Mouse (Mus musculus): ENCODE results near the gene Tmc4. TPM values are rescaled to one million over a fixed set of nuclear protein-coding genes. Genes with fewer than 3 reads are reported as not detected.
A peak's percentile ranks its signal among the peaks of the same experiment; 100 is the strongest.

The Tmc4 gene
- polyA plus RNA-seq, 3 experiments from 2014 or later = 5.5 to 14.4 (median 8.9) TPM

DNA sequence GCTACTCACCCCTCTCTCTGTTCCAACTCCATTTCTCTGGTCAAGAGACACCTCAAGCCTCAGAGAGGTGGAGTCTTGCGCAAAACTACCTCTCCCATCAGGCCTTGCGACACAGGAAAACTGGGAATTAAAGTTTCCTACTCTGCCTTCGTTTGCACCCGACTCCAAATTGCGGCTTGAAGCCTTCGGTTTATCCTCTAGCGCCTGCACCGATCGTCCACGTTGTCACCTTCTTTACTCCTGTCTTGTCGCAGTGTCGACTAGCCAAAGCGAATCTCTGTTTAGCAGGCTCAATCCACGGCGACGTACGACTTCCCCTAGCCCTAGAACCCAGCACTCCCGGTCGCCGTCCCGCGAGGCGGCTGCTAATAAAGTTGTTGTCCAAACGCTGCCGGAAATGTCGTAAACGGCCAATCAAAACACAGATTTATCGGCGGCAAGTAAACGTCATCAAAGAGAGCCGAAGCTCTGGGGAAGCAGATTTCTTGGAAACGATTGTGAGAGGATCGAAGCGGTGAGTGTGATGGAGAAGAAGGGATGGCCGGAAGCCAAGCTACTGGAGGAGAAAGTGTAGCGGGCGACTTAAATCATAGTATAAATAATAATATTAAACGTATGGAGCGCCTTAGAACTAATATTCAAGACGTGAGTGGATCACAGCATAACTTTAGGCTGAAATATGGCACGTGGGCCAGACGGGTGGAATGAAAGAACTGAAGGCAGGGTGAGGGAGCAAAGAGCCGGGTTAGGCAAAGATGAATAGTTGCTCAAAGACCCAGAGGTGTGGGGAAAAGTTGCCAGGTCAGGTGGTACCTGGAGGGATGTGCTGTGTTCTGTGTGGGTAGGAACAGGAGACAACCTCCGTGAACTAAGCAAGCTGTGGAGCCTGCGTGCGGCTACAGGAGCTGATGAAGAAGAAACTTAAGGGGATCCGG lies 47.5 kb downstream of the Tmc4 start, which contains the start of the genes Tfpt and Prpf31:
Gene Tfpt (minus strand): TSS at position 387 of the 935 bp plus-strand sequence.
Gene Prpf31 (plus strand): TSS at position 443 of the 935 bp plus-strand sequence.
- ATAC-seq = peak; percentile 88

DNA sequence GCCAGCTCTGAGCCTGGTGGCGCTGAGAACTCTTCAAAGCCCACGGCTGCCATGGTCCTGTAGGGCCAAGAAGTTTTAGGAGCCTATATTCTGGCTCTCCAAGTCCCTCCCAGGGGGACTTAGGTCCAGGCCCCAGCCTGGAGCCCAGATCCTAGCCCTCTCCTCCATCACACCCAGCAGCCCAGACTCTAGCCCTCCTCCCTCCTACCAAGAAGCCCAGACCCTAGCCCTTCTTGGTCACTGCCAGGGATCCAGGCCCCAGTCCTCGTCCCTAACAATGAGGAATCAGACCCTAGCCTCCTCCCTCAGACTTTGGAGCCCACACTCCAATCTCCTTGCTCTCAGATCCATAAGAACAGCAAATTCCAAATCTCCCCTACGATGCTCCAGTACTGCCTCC lies 48.3 kb downstream of the Tmc4 start:
- no peak for ATAC-seq

GRCm38 (mm10) chr7:3617242-3617995 lies 59.9 kb downstream of the Tmc4 start, which contains the start of gene Ndufa3:
Ndufa3 (plus strand) TSS chr7:3617373.
- peak; percentile 100 for ATAC-seq

- peak; percentile 41 for ATAC-seq
Measured at GRCm38 (mm10) chr7:3616389-3617241, 60.7 kb downstream of the Tmc4 start.

DNA sequence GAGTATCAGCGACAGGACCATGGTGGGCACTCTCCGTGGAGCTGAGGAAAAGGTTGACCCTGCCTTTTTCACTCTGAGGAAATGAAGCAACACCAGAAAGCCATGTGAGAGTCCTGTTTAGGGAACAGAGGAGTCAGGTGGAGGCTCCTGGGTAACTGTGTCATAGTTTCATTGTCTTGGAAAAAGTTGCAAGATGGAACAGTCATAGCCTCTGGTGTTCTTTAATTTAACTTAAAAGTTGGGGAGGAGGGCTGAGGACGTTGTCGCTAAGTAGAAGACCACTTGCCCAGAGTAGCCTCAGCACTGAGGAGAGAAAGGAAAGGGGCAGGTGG lies 61.3 kb downstream of the Tmc4 start, which contains the start of gene Oscar:
Gene Oscar (minus strand): TSS at position 101 of the 332 bp plus-strand sequence.
- no peak for ATAC-seq

Other genes starting within 250 kb of the Tmc4 start
- gene Tarm1, start 174.9 kb downstream of the Tmc4 start, polyA plus RNA-seq (2017; shearing (Covaris generic)) = not detected
- gene Oscar, start 61.4 kb downstream of the Tmc4 start, polyA plus RNA-seq (2017; shearing (Covaris generic)) = not detected
- gene Ndufa3, start 60.2 kb downstream of the Tmc4 start, polyA plus RNA-seq (2017; shearing (Covaris generic)) = 100 to 1,000 TPM; 608 to 774 (median 726) TPM
- gene Tfpt, start 47.6 kb downstream of the Tmc4 start, polyA plus RNA-seq (2017; shearing (Covaris generic)) = 10 to 100 TPM; 11.9 to 17.0 (median 15.0) TPM
- gene Prpf31, start 47.6 kb downstream of the Tmc4 start, polyA plus RNA-seq (2017; shearing (Covaris generic)) = 100 to 1,000 TPM in 1 of 3 experiments, 10 to 100 TPM in 2; 82.2 to 102 (median 91.2) TPM
- 10 to 100 TPM; 30.0 to 47.0 (median 45.2) TPM for gene Cnot3, start 32.3 kb downstream of the Tmc4 start, polyA plus RNA-seq (2017; shearing (Covaris generic))
- gene Leng1, start 11.7 kb downstream of the Tmc4 start, polyA plus RNA-seq (2017; shearing (Covaris generic)) = 1 to 10 TPM; 4.8 to 6.9 (median 6.0) TPM
- 1 to 10 TPM; 7.0 to 9.4 (median 9.1) TPM for gene Tsen34, start 15.3 kb upstream of the Tmc4 start, polyA plus RNA-seq (2017; shearing (Covaris generic))
- gene Mboat7, start 16.0 kb upstream of the Tmc4 start, polyA plus RNA-seq (2017; shearing (Covaris generic)) = 10 to 100 TPM; 19.1 to 30.5 (median 20.5) TPM
- gene Rps9, start 26.4 kb upstream of the Tmc4 start, polyA plus RNA-seq (2017; shearing (Covaris generic)) = 1,000 to 10,000 TPM; 2,959 to 5,702 (median 4,871) TPM
- 1 to 10 TPM in 1 of 3 experiments, under 1 TPM in 2; 0.15 to 2.4 (median 0.33) TPM for gene Pirb, start 42.8 kb upstream of the Tmc4 start, polyA plus RNA-seq (2017; shearing (Covaris generic))
- not detected for gene Gm15448, start 148.1 kb upstream of the Tmc4 start, polyA plus RNA-seq (2017; shearing (Covaris generic))
- gene Pira2, start 167.5 kb upstream of the Tmc4 start, polyA plus RNA-seq (2017; shearing (Covaris generic)) = under 1 TPM in 1 of 3 experiments, not detected in 2; 0.62 TPM
- gene Gm14548, start 220.6 kb upstream of the Tmc4 start, polyA plus RNA-seq (2017; shearing (Covaris generic)) = not detected
- gene Lilra6, start 237.9 kb upstream of the Tmc4 start, polyA plus RNA-seq (2017; shearing (Covaris generic)) = not detected